Comparison of ENCODE assay signal across 22 mouse cellular contexts in genomic region chr8:94945185-94945584, GRCm38 (mm10). TPM values are rescaled to one million over a fixed set of nuclear protein-coding genes. Genes with fewer than 3 reads are reported as not detected.
A peak's percentile ranks its signal among the peaks of the same experiment; 100 is the strongest.
DNase-seq lines count a peak whose midpoint lies in the region; ATAC-seq lines count a peak whose summit lies in the region.
"Had no signal": no experiment of that assay in that cellular context is flagged by ENCODE, and none has a peak within 500 bp of the region (broad histone marks: within the 10 kb centered on the region; RNA-seq: fewer than 3 reads in every experiment).

No protein-coding gene starts in this region.

- no peaks in the 10 kb centered on the region for H3K9me3 ChIP-seq in forebrain, embryonic 15.5 days
- H3K9me3 ChIP-seq in forebrain, embryonic 10.5 days = no peaks in the 10 kb centered on the region

- 0 out of 2 replicates have a peak, but pooled peaks cover 2% of the 10 kb centered on the region for H3K27me3 ChIP-seq in forebrain, embryonic 15.5 days
- H3K27me3 ChIP-seq in forebrain, embryonic 10.5 days (ENCODE audit: poor library complexity, severe bottlenecking) = peaks cover 9% of the 10 kb centered on the region; the same call in 1 of the 2 replicates

- peak overlapping the region; percentile 71 for H3K27ac ChIP-seq in forebrain, embryonic 15.5 days (replicated peaks)
- no peak overlapping the region for H3K27ac ChIP-seq in forebrain, embryonic 10.5 days

- H3K36me3 ChIP-seq in forebrain, embryonic 15.5 days = no peaks in the 10 kb centered on the region
- no peaks in the 10 kb centered on the region for H3K36me3 ChIP-seq in forebrain, embryonic 10.5 days (replicated peaks)

- ATAC-seq in forebrain, embryonic 15.5 days (replicated peaks) = peak; percentile 33; the same call in 1 of the 2 replicates
- ATAC-seq: activated CD4-positive, CD25-positive, alpha-beta regulatory T cell, adult 4 months; hindbrain, embryonic 16.5 days; liver, postnatal 0 days had no signal

- 42% methylated on average over 6 of the region's 6 CpGs for WGBS in forebrain, embryonic 15.5 days
- 63% methylated on average over 6 of the region's 6 CpGs for WGBS in forebrain, embryonic 10.5 days

- H3K4me3 ChIP-seq in forebrain, embryonic 15.5 days = no peak overlapping the region
- H3K4me3 ChIP-seq in forebrain, embryonic 10.5 days = no peak overlapping the region

- no peak overlapping the region for H3K9ac ChIP-seq in forebrain, embryonic 15.5 days (replicated peaks)
- H3K9ac ChIP-seq: liver, postnatal 0 days had no signal

- peaks cover 19% of the 10 kb centered on the region for H3K4me1 ChIP-seq in forebrain, embryonic 15.5 days
- peaks cover 31% of the 10 kb centered on the region for H3K4me1 ChIP-seq in forebrain, embryonic 10.5 days

- no peak for DNase-seq in forebrain, embryonic 10.5 days (ENCODE audit: extremely low spot score, low spot score)
- DNase-seq in brain, embryonic 18.5 days (ENCODE audit: low read depth, low spot score) = peak; percentile 54
- DNase-seq in layer of hippocampus, adult 9-11 months = peak; percentile 70
- DNase-seq in right cerebral cortex, adult 2 months (ENCODE audit: low spot score in 2 of 2) = peak; percentile 76 to 79
- no peak for DNase-seq in embryo, embryonic 11 days
- no peak for DNase-seq in kidney, postnatal 36 days
- DNase-seq in neural tube, embryonic 10.5 days (ENCODE audit: extremely low spot score, low spot score) = no peak
- DNase-seq: adrenal gland, postnatal 25 days; cerebellum, adult 11 months; cerebellum, postnatal 25 days; gastrocnemius, postnatal 14 days; kidney, adult 18-20 months; kidney, postnatal 4 days; liver, postnatal 0 days; lung, postnatal 4 days; spleen, adult 18-20 months; thymus, postnatal 4 days had no signal

- H3K4me2 ChIP-seq in forebrain, embryonic 15.5 days (replicated peaks) = no peak overlapping the region
- H3K4me2 ChIP-seq: midbrain, embryonic 11.5 days had no signal

RNA-seq across cellular contexts. Expression of gene Adgrg5, which starts 21.7 kb away (rescaled TPM):
- polyA plus RNA-seq in forebrain, embryonic 15.5 days (2015; fragmentation: Nextera tagmentation; extraction: Ambion mirVana) = 0.27 TPM in 1 of 2 replicates, not detected in the other
- 0.43 and 0.62 TPM in 2 replicates for polyA plus RNA-seq in forebrain, embryonic 10.5 days (2016; fragmentation: Nextera tagmentation; extraction: Ambion mirVana)
- polyA plus RNA-seq: embryonic facial prominence, embryonic 11.5 days had no signal

RNA-seq across cellular contexts. Expression of gene Ccdc102a, which starts 27.3 kb away (rescaled TPM):
- 5.4 and 5.6 TPM in 2 replicates for polyA plus RNA-seq in forebrain, embryonic 15.5 days (2015; fragmentation: Nextera tagmentation; extraction: Ambion mirVana)
- polyA plus RNA-seq in forebrain, embryonic 10.5 days (2016; fragmentation: Nextera tagmentation; extraction: Ambion mirVana) = 11.9 and 13.5 TPM in 2 replicates

RNA-seq across cellular contexts. Expression of gene Adgrg1, which starts 29.4 kb away (rescaled TPM):
- 135 and 140 TPM in 2 replicates for polyA plus RNA-seq in forebrain, embryonic 15.5 days (2015; fragmentation: Nextera tagmentation; extraction: Ambion mirVana)
- polyA plus RNA-seq in forebrain, embryonic 10.5 days (2016; fragmentation: Nextera tagmentation; extraction: Ambion mirVana) = 94.8 and 107 TPM in 2 replicates

Comparison
In these comparisons a context has a peak if more than half of its experiments do, and no peak if none do; other contexts are left out.
1. DNase-seq: peak in brain, embryonic 18.5 days (single experiment), layer of hippocampus, adult 9-11 months (single experiment) and right cerebral cortex, adult 2 months (2 of 2); none in forebrain, embryonic 10.5 days (single experiment), embryo, embryonic 11 days (single experiment), kidney, postnatal 36 days (0 of 2) and neural tube, embryonic 10.5 days (single experiment).